Mouse (Mus musculus): ENCODE data around the gene B4galnt3. TPM values are rescaled to one million over a fixed set of nuclear protein-coding genes. Genes with fewer than 3 reads are reported as not detected.

B4galnt3 gene
- polyA plus RNA-seq, 1 experiment from 2014 or later, result 0.14 TPM

GRCm38 (mm10) chr6:120196837-120197236, 97.5 kb downstream of the B4galnt3 start:
- no peaks in the 10 kb centered on the region for H3K9me3 ChIP-seq (replicated peaks; ENCODE audit: control insufficient read depth, low read length)
- 8% methylated on average over 2 of the region's 2 CpGs for WGBS (ENCODE audit: insufficient replicate concordance)
- no peaks in the 10 kb centered on the region for H3K36me3 ChIP-seq (ENCODE audit: control insufficient read depth, insufficient read depth)
- no peaks in the 10 kb centered on the region for H3K27me3 ChIP-seq (ENCODE audit: control insufficient read depth, insufficient read depth, low read depth, low read length)
- peaks cover 14% of the 10 kb centered on the region for H3K4me1 ChIP-seq (ENCODE audit: control insufficient read depth, low read depth, low read length)
- no peak overlapping the region for H3K27ac ChIP-seq (ENCODE audit: low read length)
- no peak overlapping the region for H3K4me3 ChIP-seq (ENCODE audit: low read depth, low read length)
- H3K4me2 ChIP-seq (ENCODE audit: low read depth, low read length), result no peak overlapping the region
- ATAC-seq (ENCODE audit: low read depth), result no peak
- H3K9ac ChIP-seq (ENCODE audit: low read depth, low read length), result no peak overlapping the region

GRCm38 (mm10) chr6:120194963-120195362, 99.4 kb downstream of the B4galnt3 start:
- ATAC-seq (ENCODE audit: low read depth), result no peak
- WGBS (ENCODE audit: insufficient replicate concordance), result 54% methylated on average over 7 of the region's 7 CpGs
- Histone ChIP-seq H3K9me3 (replicated peaks; ENCODE audit: control insufficient read depth, low read length) (no peaks in the 10 kb centered on the region), H3K9ac (ENCODE audit: low read depth, low read length) (no peak overlapping the region), H3K4me2 (ENCODE audit: low read depth, low read length) (no peak overlapping the region), H3K4me3 (ENCODE audit: low read depth, low read length) (no peak overlapping the region), H3K36me3 (ENCODE audit: control insufficient read depth, insufficient read depth) (no peaks in the 10 kb centered on the region), H3K27ac (ENCODE audit: low read length) (no peak overlapping the region), H3K4me1 (ENCODE audit: control insufficient read depth, low read depth, low read length) (peaks cover 22% of the 10 kb centered on the region), H3K27me3 (ENCODE audit: control insufficient read depth, insufficient read depth, low read depth, low read length) (no peaks in the 10 kb centered on the region)

- no peak overlapping the region for H3K27ac ChIP-seq (ENCODE audit: low read length)
- no peaks in the 10 kb centered on the region for H3K36me3 ChIP-seq (ENCODE audit: control insufficient read depth, insufficient read depth)
- H3K9me3 ChIP-seq (replicated peaks; ENCODE audit: control insufficient read depth, low read length), result no peaks in the 10 kb centered on the region
- H3K4me2 ChIP-seq (ENCODE audit: low read depth, low read length), result no peak overlapping the region
- H3K4me3 ChIP-seq (ENCODE audit: low read depth, low read length), result no peak overlapping the region
- ATAC-seq (ENCODE audit: low read depth), result no peak
- no peak overlapping the region for H3K9ac ChIP-seq (ENCODE audit: low read depth, low read length)
- no peaks in the 10 kb centered on the region for H3K27me3 ChIP-seq (ENCODE audit: control insufficient read depth, insufficient read depth, low read depth, low read length)
- WGBS (ENCODE audit: insufficient replicate concordance), result 60% methylated on average over 10 of the region's 10 CpGs
- H3K4me1 ChIP-seq (ENCODE audit: control insufficient read depth, low read depth, low read length), result peaks cover 23% of the 10 kb centered on the region
These were observed 100.1 kb downstream of the B4galnt3 start for GRCm38 (mm10) chr6:120194305-120194704.

GRCm38 (mm10) chr6:120193793-120194192, 100.6 kb downstream of the B4galnt3 start:
- Histone ChIP-seq H3K4me1 (ENCODE audit: control insufficient read depth, low read depth, low read length) (peaks cover 28% of the 10 kb centered on the region), H3K4me3 (ENCODE audit: low read depth, low read length) (no peak overlapping the region), H3K9ac (ENCODE audit: low read depth, low read length) (no peak overlapping the region), H3K4me2 (ENCODE audit: low read depth, low read length) (no peak overlapping the region), H3K27me3 (ENCODE audit: control insufficient read depth, insufficient read depth, low read depth, low read length) (no peaks in the 10 kb centered on the region), H3K27ac (ENCODE audit: low read length) (no peak overlapping the region), H3K9me3 (replicated peaks; ENCODE audit: control insufficient read depth, low read length) (no peaks in the 10 kb centered on the region), H3K36me3 (ENCODE audit: control insufficient read depth, insufficient read depth) (no peaks in the 10 kb centered on the region)
- WGBS (ENCODE audit: insufficient replicate concordance), result 45% methylated on average over 1 of the region's 1 CpGs
- no peak for ATAC-seq (ENCODE audit: low read depth)

GRCm38 (mm10) chr6:120193174-120193573, 101.2 kb downstream of the B4galnt3 start:
- Histone ChIP-seq H3K4me1 (ENCODE audit: control insufficient read depth, low read depth, low read length) (peaks cover 34% of the 10 kb centered on the region), H3K4me2 (ENCODE audit: low read depth, low read length) (no peak overlapping the region), H3K36me3 (ENCODE audit: control insufficient read depth, insufficient read depth) (no peaks in the 10 kb centered on the region), H3K9me3 (replicated peaks; ENCODE audit: control insufficient read depth, low read length) (no peaks in the 10 kb centered on the region), H3K4me3 (ENCODE audit: low read depth, low read length) (no peak overlapping the region), H3K9ac (ENCODE audit: low read depth, low read length) (peak overlapping the region; percentile 27; the same call in 1 of the 2 replicates), H3K27me3 (ENCODE audit: control insufficient read depth, insufficient read depth, low read depth, low read length) (no peaks in the 10 kb centered on the region; the same call in 1 of the 2 replicates), H3K27ac (ENCODE audit: low read length) (no peak overlapping the region)
- 9% methylated on average over 5 of the region's 5 CpGs for WGBS (ENCODE audit: insufficient replicate concordance)
- ATAC-seq (ENCODE audit: low read depth), result peak; percentile 60

- 53% methylated on average over 14 of the region's 15 CpGs for WGBS (ENCODE audit: insufficient replicate concordance)
- no peaks in the 10 kb centered on the region; the same call in 1 of the 2 replicates for H3K27me3 ChIP-seq (ENCODE audit: control insufficient read depth, insufficient read depth, low read depth, low read length)
- no peak for ATAC-seq (ENCODE audit: low read depth)
- no peak overlapping the region for H3K4me2 ChIP-seq (ENCODE audit: low read depth, low read length)
- no peaks in the 10 kb centered on the region for H3K36me3 ChIP-seq (ENCODE audit: control insufficient read depth, insufficient read depth)
- H3K9ac ChIP-seq (ENCODE audit: low read depth, low read length), result no peak overlapping the region
- no peak overlapping the region for H3K27ac ChIP-seq (ENCODE audit: low read length)
- H3K9me3 ChIP-seq (replicated peaks; ENCODE audit: control insufficient read depth, low read length), result no peaks in the 10 kb centered on the region
- H3K4me1 ChIP-seq (ENCODE audit: control insufficient read depth, low read depth, low read length), result peaks cover 42% of the 10 kb centered on the region
- no peak overlapping the region for H3K4me3 ChIP-seq (ENCODE audit: low read depth, low read length)
These were observed 102.0 kb downstream of the B4galnt3 start for GRCm38 (mm10) chr6:120192211-120192870.

GRCm38 (mm10) chr6:120191396-120192170, 102.8 kb downstream of the B4galnt3 start:
- Histone ChIP-seq H3K9me3 (replicated peaks; ENCODE audit: control insufficient read depth, low read length) (no peaks in the 10 kb centered on the region), H3K4me2 (ENCODE audit: low read depth, low read length) (no peak overlapping the region), H3K4me3 (ENCODE audit: low read depth, low read length) (no peak overlapping the region), H3K27me3 (ENCODE audit: control insufficient read depth, insufficient read depth, low read depth, low read length) (no peaks in the 10 kb centered on the region; the same call in 1 of the 2 replicates), H3K27ac (ENCODE audit: low read length) (no peak overlapping the region), H3K9ac (ENCODE audit: low read depth, low read length) (no peak overlapping the region), H3K36me3 (ENCODE audit: control insufficient read depth, insufficient read depth) (no peaks in the 10 kb centered on the region), H3K4me1 (ENCODE audit: control insufficient read depth, low read depth, low read length) (peaks cover 47% of the 10 kb centered on the region)
- WGBS (ENCODE audit: insufficient replicate concordance), result 68% methylated on average over 7 of the region's 7 CpGs
- ATAC-seq (ENCODE audit: low read depth), result no peak

- Histone ChIP-seq H3K36me3 (ENCODE audit: control insufficient read depth, insufficient read depth) (no peaks in the 10 kb centered on the region), H3K27me3 (ENCODE audit: control insufficient read depth, insufficient read depth, low read depth, low read length) (no peaks in the 10 kb centered on the region; the same call in 1 of the 2 replicates), H3K9ac (ENCODE audit: low read depth, low read length) (no peak overlapping the region), H3K27ac (ENCODE audit: low read length) (0 out of 2 replicates have a peak overlapping the region, but pooled peaks have one; percentile 19), H3K4me1 (ENCODE audit: control insufficient read depth, low read depth, low read length) (peaks cover 52% of the 10 kb centered on the region), H3K9me3 (replicated peaks; ENCODE audit: control insufficient read depth, low read length) (no peaks in the 10 kb centered on the region), H3K4me3 (ENCODE audit: low read depth, low read length) (no peak overlapping the region), H3K4me2 (ENCODE audit: low read depth, low read length) (no peak overlapping the region)
- 58% methylated on average over 4 of the region's 4 CpGs for WGBS (ENCODE audit: insufficient replicate concordance)
- ATAC-seq (ENCODE audit: low read depth), result no peak
These were observed 103.4 kb downstream of the B4galnt3 start for GRCm38 (mm10) chr6:120190912-120191311.

GRCm38 (mm10) chr6:120190365-120190764, 104.0 kb downstream of the B4galnt3 start:
- ATAC-seq (ENCODE audit: low read depth), result no peak
- Histone ChIP-seq H3K36me3 (ENCODE audit: control insufficient read depth, insufficient read depth) (no peaks in the 10 kb centered on the region), H3K27ac (ENCODE audit: low read length) (no peak overlapping the region), H3K4me1 (ENCODE audit: control insufficient read depth, low read depth, low read length) (peaks cover 55% of the 10 kb centered on the region), H3K4me3 (ENCODE audit: low read depth, low read length) (no peak overlapping the region), H3K9me3 (replicated peaks; ENCODE audit: control insufficient read depth, low read length) (no peaks in the 10 kb centered on the region), H3K4me2 (ENCODE audit: low read depth, low read length) (no peak overlapping the region), H3K9ac (ENCODE audit: low read depth, low read length) (no peak overlapping the region), H3K27me3 (ENCODE audit: control insufficient read depth, insufficient read depth, low read depth, low read length) (no peaks in the 10 kb centered on the region; the same call in 1 of the 2 replicates)
- 68% methylated on average over 4 of the region's 4 CpGs for WGBS (ENCODE audit: insufficient replicate concordance)

Measured in liver, embryonic 16.5 days (tissue).